Mouse (Mus musculus): ENCODE measurements around the gene Slc39a11. TPM values are rescaled to one million over a fixed set of nuclear protein-coding genes. Genes with fewer than 3 reads are reported as not detected.
A peak's percentile ranks its signal among the peaks of the same experiment; 100 is the strongest.

The Slc39a11 gene
- polyA plus RNA-seq, 1 experiment from 2014 or later, result 24.5 TPM

DNA sequence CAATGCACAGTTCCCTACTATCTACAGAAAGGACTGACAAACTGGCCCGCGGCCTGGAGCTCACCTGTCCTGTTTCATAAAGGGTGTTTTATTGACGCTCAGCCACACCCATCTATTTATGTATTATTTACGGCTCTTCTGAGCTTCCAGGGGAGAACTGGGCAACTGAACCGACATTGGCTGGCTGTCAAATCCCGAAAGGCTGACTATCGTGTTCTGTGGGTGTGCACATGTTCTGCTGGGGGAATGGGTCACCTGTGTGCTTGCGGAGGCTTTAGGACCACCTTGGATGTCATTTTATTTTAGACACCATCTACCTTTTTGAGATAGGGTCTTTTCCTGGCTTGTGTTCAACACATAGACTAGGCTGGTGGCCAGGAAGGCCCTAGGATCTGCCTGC lies 375.8 kb downstream of the Slc39a11 start:
- no peak overlapping the region for H3K27ac ChIP-seq
- H3K4me2 ChIP-seq, result no peak overlapping the region
- H3K27me3 ChIP-seq, result no peaks in the 10 kb centered on the region
- ATAC-seq (ENCODE audit: borderline replicate concordance, extremely low read depth, low FRiP score, low TSS enrichment), result no peak
- H3K4me1 ChIP-seq, result peaks cover 7% of the 10 kb centered on the region; the same call in 1 of the 2 replicates
- no peak overlapping the region for H3K4me3 ChIP-seq
- H3K9me3 ChIP-seq, result no peaks in the 10 kb centered on the region
- 81% methylated on average over 8 of the region's 8 CpGs for WGBS
- H3K36me3 ChIP-seq, result no peaks in the 10 kb centered on the region
- no peak overlapping the region for H3K9ac ChIP-seq

DNA sequence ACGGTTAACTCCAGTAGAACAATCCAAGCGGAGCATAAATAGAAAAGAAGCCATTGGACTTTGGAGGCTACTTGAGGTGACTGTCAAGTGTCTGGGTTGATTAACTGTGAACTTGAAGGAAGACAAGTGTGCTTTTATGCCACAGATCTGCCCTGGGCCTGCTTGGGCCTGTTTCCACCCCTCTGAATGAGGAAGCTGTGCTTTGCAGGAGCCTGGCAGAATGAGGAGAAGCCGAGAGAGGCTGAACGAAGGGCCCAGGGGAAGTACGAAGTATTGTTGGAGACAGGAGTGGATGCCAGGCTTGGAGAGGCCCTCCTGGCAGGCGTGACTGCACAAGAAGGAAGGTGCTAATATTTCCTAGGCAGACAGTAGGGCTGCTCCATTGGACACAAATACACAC lies 378.0 kb downstream of the Slc39a11 start:
- Histone ChIP-seq H3K27ac (peak overlapping the region; percentile 0; the same call in 1 of the 2 replicates), H3K4me3 (no peak overlapping the region), H3K9ac (no peak overlapping the region), H3K4me2 (no peak overlapping the region), H3K4me1 (0 out of 2 replicates have a peak, but pooled peaks cover under 1% of the 10 kb centered on the region), H3K27me3 (no peaks in the 10 kb centered on the region), H3K9me3 (no peaks in the 10 kb centered on the region), H3K36me3 (no peaks in the 10 kb centered on the region)
- ATAC-seq (ENCODE audit: borderline replicate concordance, extremely low read depth, low FRiP score, low TSS enrichment), result no peak
- 58% methylated on average over 6 of the region's 6 CpGs for WGBS

DNA sequence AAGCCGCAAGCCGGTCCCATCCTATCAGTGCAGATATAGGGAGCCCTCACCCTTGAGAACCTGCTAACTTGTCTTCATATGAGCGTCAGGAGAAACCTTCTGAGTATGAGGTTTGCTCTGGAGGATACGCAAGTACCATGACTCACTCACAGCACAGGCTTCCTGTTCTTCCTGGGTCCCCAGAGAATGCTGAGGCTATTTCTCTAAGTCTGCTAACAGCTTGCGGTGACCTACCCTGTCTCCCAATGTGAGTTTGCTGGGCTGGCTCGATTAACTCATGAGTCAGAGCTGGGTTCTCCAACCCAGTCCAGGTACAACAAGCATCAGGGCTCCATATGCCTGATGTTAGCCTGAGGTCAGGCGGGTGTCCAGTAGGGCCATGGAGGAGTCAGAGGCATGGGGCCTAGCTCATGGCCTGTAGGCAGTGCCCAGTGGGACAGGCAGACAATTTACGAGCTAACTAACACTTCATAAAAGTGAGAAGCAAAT lies 381.0 kb downstream of the Slc39a11 start:
- Histone ChIP-seq H3K9me3 (no peaks in the 10 kb centered on the region), H3K4me2 (no peak overlapping the region), H3K9ac (no peak overlapping the region), H3K4me1 (no peaks in the 10 kb centered on the region), H3K36me3 (no peaks in the 10 kb centered on the region), H3K27me3 (no peaks in the 10 kb centered on the region), H3K27ac (no peak overlapping the region), H3K4me3 (no peak overlapping the region)
- ATAC-seq (ENCODE audit: borderline replicate concordance, extremely low read depth, low FRiP score, low TSS enrichment), result no peak
- 93% methylated on average over 8 of the region's 8 CpGs for WGBS

- Histone ChIP-seq H3K4me1 (no peaks in the 10 kb centered on the region), H3K27ac (no peak overlapping the region), H3K4me3 (no peak overlapping the region), H3K9me3 (no peaks in the 10 kb centered on the region), H3K27me3 (no peaks in the 10 kb centered on the region), H3K9ac (no peak overlapping the region), H3K36me3 (no peaks in the 10 kb centered on the region), H3K4me2 (no peak overlapping the region)
- no peak for ATAC-seq (ENCODE audit: borderline replicate concordance, extremely low read depth, low FRiP score, low TSS enrichment)
- WGBS, result 81% methylated on average over 17 of the region's 17 CpGs
Measured at GRCm38 (mm10) chr11:113267516-113268230, 382.2 kb downstream of the Slc39a11 start.

- Histone ChIP-seq H3K4me2 (no peak overlapping the region), H3K27me3 (no peaks in the 10 kb centered on the region), H3K27ac (no peak overlapping the region), H3K9ac (no peak overlapping the region), H3K9me3 (no peaks in the 10 kb centered on the region), H3K4me1 (0 out of 2 replicates have a peak, but pooled peaks cover 6% of the 10 kb centered on the region), H3K36me3 (no peaks in the 10 kb centered on the region), H3K4me3 (no peak overlapping the region)
- 30% methylated on average over 4 of the region's 4 CpGs for WGBS
- no peak for ATAC-seq (ENCODE audit: borderline replicate concordance, extremely low read depth, low FRiP score, low TSS enrichment)
Measured at GRCm38 (mm10) chr11:113266706-113267105, 383.2 kb downstream of the Slc39a11 start.

DNA sequence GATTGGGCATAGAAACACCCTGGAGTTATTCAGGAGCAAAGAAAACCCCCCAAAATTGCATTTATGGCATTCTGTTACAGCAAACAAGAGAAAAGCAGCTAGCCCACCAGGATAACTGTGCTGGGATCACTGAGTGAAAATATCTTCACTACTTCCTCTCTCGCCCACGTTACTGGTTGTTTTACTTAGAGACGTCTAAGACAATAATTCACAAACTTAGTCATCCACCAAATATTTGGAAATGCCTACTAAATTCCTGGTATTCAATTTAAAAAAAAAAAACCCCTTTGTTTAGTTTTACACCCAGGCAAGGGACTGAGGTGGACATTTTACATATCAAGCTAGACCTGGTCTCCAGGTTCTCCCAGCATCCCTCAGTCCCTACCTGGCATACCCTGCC lies 384.3 kb downstream of the Slc39a11 start:
- 33% methylated on average over 3 of the region's 3 CpGs for WGBS
- ATAC-seq (ENCODE audit: borderline replicate concordance, extremely low read depth, low FRiP score, low TSS enrichment), result no peak
- no peak overlapping the region for H3K27ac ChIP-seq

DNA sequence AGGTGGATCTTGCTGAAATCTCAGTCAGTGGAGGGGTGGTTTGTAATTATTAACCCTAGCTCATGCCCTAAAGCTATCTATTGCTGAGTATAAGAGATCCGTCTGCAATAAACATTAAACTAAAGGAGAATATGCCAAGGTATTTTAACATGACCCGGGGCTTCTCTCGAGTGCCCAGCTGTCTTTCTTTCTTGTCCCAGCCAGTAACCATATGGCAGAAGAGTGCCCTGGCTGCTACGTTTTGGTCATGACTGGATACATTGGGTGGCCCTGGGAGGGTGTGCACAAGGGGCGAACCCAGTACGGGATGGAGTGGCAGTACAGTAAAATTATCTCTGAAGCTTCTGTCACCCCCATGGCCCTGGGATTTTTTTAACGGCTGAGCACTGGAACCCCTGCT lies 385.9 kb downstream of the Slc39a11 start:
- Histone ChIP-seq H3K27ac (no peak overlapping the region), H3K4me1 (peaks cover 13% of the 10 kb centered on the region; the same call in 1 of the 2 replicates), H3K36me3 (no peaks in the 10 kb centered on the region), H3K4me2 (no peak overlapping the region), H3K9ac (no peak overlapping the region), H3K27me3 (no peaks in the 10 kb centered on the region), H3K9me3 (no peaks in the 10 kb centered on the region), H3K4me3 (no peak overlapping the region)
- ATAC-seq (ENCODE audit: borderline replicate concordance, extremely low read depth, low FRiP score, low TSS enrichment), result no peak
- WGBS, result 69% methylated on average over 7 of the region's 7 CpGs

More for the DNA sequence above, 384.3 kb downstream of the Slc39a11 start:
- H3K9ac ChIP-seq, result no peak overlapping the region
- no peaks in the 10 kb centered on the region for H3K27me3 ChIP-seq
- H3K9me3 ChIP-seq, result no peaks in the 10 kb centered on the region
- H3K4me1 ChIP-seq, result 0 out of 2 replicates have a peak, but pooled peaks cover 6% of the 10 kb centered on the region
- no peak overlapping the region for H3K4me3 ChIP-seq
- H3K36me3 ChIP-seq, result no peaks in the 10 kb centered on the region
- H3K4me2 ChIP-seq, result no peak overlapping the region

GRCm38 (mm10) chr11:113262062-113262461 lies 387.8 kb downstream of the Slc39a11 start:
- no peak for ATAC-seq (ENCODE audit: borderline replicate concordance, extremely low read depth, low FRiP score, low TSS enrichment)
- H3K27ac ChIP-seq, result no peak overlapping the region
- no peaks in the 10 kb centered on the region for H3K36me3 ChIP-seq
- no peaks in the 10 kb centered on the region for H3K27me3 ChIP-seq
- H3K9me3 ChIP-seq, result no peaks in the 10 kb centered on the region
- H3K4me3 ChIP-seq, result no peak overlapping the region
- 26% methylated on average over 8 of the region's 8 CpGs for WGBS
- no peak overlapping the region for H3K9ac ChIP-seq
- H3K4me1 ChIP-seq, result peaks cover 13% of the 10 kb centered on the region; the same call in 1 of the 2 replicates
- no peak overlapping the region for H3K4me2 ChIP-seq

DNA sequence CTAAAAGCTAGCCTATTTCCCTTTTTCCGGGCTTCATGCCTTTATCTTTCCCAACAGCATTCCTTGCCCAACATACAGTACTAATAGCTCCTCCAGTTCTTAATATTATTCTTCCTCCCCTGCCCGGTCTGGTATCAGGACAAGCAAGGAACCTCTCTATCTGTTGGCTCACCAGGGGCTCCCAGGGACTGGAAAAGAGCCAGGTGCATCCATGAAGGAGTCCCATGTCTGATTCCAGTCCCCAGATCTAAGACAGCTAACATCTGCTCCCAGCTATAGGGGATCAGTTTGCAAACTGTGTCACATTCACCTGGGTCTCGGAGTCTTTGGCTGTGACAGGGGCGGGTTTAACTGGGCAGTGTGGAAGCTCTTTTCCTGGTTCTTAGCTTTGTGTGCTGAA lies 388.5 kb downstream of the Slc39a11 start:
- Histone ChIP-seq H3K27ac (no peak overlapping the region), H3K4me3 (no peak overlapping the region), H3K9me3 (no peaks in the 10 kb centered on the region), H3K27me3 (no peaks in the 10 kb centered on the region), H3K4me2 (no peak overlapping the region), H3K9ac (no peak overlapping the region), H3K4me1 (peaks cover 13% of the 10 kb centered on the region; the same call in 1 of the 2 replicates), H3K36me3 (no peaks in the 10 kb centered on the region)
- 67% methylated on average over 4 of the region's 4 CpGs for WGBS
- no peak for ATAC-seq (ENCODE audit: borderline replicate concordance, extremely low read depth, low FRiP score, low TSS enrichment)

- no peak overlapping the region for H3K27ac ChIP-seq
- H3K36me3 ChIP-seq, result no peaks in the 10 kb centered on the region
- H3K9me3 ChIP-seq, result no peaks in the 10 kb centered on the region
- H3K4me2 ChIP-seq, result no peak overlapping the region
- no peak overlapping the region for H3K9ac ChIP-seq
- ATAC-seq (ENCODE audit: borderline replicate concordance, extremely low read depth, low FRiP score, low TSS enrichment), result peak; percentile 33; the same call in 1 of the 2 replicates
- no peak overlapping the region for H3K4me3 ChIP-seq
- no peaks in the 10 kb centered on the region for H3K27me3 ChIP-seq
- 53% methylated on average over 14 of the region's 14 CpGs for WGBS
- peaks cover 19% of the 10 kb centered on the region for H3K4me1 ChIP-seq
Measured at GRCm38 (mm10) chr11:113259712-113260382, 390.0 kb downstream of the Slc39a11 start.

GRCm38 (mm10) chr11:113258016-113258415 lies 391.9 kb downstream of the Slc39a11 start:
- Histone ChIP-seq H3K27ac (no peak overlapping the region), H3K9me3 (no peaks in the 10 kb centered on the region), H3K4me3 (no peak overlapping the region), H3K4me2 (no peak overlapping the region), H3K27me3 (no peaks in the 10 kb centered on the region), H3K36me3 (no peaks in the 10 kb centered on the region), H3K9ac (no peak overlapping the region), H3K4me1 (peaks cover 26% of the 10 kb centered on the region)
- ATAC-seq (ENCODE audit: borderline replicate concordance, extremely low read depth, low FRiP score, low TSS enrichment), result no peak
- 76% methylated on average over 6 of the region's 6 CpGs for WGBS

GRCm38 (mm10) chr11:113254653-113255052 lies 395.2 kb downstream of the Slc39a11 start:
- no peaks in the 10 kb centered on the region for H3K27me3 ChIP-seq
- H3K4me3 ChIP-seq, result no peak overlapping the region
- no peak overlapping the region for H3K4me2 ChIP-seq
- H3K9ac ChIP-seq, result no peak overlapping the region
- no peaks in the 10 kb centered on the region for H3K9me3 ChIP-seq
- H3K36me3 ChIP-seq, result no peaks in the 10 kb centered on the region
- H3K27ac ChIP-seq, result no peak overlapping the region
- peaks cover 21% of the 10 kb centered on the region for H3K4me1 ChIP-seq
- ATAC-seq (ENCODE audit: borderline replicate concordance, extremely low read depth, low FRiP score, low TSS enrichment), result no peak
- 44% methylated on average over 6 of the region's 6 CpGs for WGBS

Data from lung, embryonic 15.5 days (tissue).